Mouse (Mus musculus) embryonic fibroblast, embryonic 13.5 days (primary cell): ENCODE results near the gene Znhit2.

ENCODE experiments used
- CTCF ChIP-seq: IDR thresholded peaks from 2 replicates; pipeline ENCODE4 v1.5.1; 2011; ENCODE audit warnings: mild to moderate bottlenecking, control low read depth, low read length, moderate library complexity, borderline replicate concordance; ENCODE audit not compliant: insufficient read depth
- POLR2A ChIP-seq: IDR thresholded peaks from 2 replicates; pipeline ENCODE4 v1.6.1; 2011; ENCODE audit warnings: low read depth, mild to moderate bottlenecking, control low read depth, low read length, moderate library complexity

DNA sequence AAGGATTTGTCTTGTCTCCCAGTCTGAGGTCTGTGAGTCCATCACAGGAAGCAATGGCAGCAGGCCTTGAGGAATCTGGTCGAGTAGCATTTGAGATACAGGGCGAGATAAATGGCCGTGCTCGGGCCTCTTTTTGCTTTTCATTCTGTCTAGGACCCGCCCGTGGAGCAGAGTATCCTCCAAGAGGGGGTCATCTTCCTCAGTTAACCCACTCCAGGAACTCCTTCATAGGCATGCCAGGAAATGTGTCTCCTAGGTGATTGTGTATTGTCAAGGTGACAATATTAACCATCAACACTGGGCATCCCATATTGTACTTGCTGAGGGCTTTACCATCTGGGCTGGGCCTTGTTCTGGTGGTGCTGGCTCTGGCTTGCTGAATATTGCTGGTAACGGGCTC is 33.1 kb downstream of the Znhit2 start, which contains the start of gene AC131692.1:
- TF ChIP-seq CTCF (no peak), POLR2A (no peak)
